Mouse (Mus musculus) cerebellum, postnatal 4 days (tissue): ENCODE measurements at regions not wholly inside any gene's neighbourhood (a gene's known extent, or its start where the extent isn't known, plus 50 kb on each side); places are given as distances from the start of the nearest gene placed in this dataset.

ENCODE experiments used
- DNase-seq, 2 experiments: peaks; one replicate each; pipeline ENCODE4 v3.0.0; 2022; ENCODE audit warnings: low spot score in 2 of 2, mixed read lengths in 1 of 2

DNA sequence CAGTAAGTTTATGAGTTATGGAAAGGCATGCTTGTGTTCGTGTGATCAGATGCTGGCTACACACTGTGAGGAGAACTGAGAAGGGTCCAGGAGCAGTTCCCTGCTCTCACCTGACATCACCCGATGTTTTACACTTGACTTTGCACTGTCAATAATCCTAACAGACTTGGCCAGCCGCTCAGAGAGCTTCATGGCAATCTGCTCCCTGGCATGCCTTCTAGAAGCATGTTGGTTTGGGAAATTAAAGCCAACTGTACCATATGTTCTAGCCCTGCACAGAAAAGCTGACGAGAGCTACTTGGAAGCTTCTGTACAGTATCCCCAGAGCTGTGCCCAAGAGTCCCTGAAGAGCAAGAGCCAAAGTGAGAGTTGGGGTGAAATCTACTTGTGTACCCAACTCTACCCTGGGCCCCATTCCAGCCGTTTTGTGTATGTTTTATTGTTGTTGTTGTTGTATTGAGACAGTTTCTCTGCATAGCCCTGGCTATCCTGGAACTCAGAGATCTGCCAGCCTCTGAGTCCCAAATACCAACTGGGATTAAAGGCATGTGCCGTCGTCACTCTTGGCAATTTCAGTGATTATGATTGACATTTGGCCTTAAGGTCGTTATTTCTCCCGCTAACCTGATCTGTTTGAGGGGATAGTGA, 56.5 kb upstream of the Cnksr3 start:
- DNase-seq: peak in 1 of 2 experiments; percentile 50

DNA sequence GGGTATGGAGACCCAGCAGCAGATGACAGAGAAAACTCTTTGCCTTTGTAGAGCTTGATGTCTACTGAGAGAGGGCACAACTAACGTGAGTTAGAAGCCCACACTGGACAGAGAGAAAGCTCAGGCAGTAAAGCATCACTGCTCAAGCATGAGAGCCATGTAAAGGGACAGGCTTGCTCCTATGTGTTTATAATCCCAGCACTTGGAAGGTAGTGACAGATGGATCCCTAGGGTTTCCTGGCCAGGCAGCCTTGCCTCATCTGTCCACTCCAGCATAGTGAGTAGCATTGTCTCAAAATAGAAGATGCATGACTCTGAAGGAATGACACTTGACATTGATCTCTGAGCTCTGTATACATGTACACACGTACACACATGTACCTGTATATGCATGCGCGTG, 55.9 kb upstream of the Cnksr3 start:
- DNase-seq: peak in 1 of 2 experiments; percentile 14

DNA sequence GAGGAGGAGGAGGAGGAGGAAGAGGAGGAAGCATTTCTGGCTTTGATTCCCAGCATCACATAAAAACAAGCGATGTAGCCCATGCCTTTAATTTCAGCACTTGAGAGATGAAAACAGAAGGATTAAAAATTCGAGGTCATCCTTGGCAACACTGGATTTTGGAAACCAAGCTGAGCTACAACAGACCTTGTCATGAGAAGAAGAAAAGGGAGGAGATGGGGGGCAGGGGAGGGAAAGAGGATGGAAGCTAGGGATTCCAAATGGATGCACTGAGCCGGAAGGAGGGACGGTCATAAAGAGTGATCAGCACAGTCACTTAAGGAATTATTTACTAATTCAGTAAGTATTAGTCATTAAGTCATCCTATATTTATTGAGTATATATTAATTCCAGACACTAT, 55.1 kb upstream of the Cnksr3 start:
- no peak for DNase-seq

DNA sequence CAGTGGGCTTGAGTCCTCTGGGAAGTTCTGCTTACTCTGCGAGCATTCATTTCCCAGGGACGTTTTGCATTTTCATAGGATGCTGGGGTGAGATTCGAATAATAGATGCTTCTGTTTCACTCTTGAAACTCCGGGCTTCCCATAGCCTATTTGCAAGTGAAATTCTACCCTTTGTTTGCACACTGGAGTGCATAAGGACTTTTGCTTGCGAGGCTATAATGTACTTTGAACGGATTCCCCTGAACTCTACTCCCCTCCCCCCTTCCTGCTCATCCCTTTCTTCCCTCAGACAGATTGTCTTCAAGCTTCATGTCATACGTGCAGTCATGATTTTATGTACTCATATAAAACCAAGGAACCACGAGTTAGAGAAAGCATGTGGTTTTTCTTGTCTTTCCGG, 53.4 kb upstream of the Cnksr3 start:
- no peak for DNase-seq

DNA sequence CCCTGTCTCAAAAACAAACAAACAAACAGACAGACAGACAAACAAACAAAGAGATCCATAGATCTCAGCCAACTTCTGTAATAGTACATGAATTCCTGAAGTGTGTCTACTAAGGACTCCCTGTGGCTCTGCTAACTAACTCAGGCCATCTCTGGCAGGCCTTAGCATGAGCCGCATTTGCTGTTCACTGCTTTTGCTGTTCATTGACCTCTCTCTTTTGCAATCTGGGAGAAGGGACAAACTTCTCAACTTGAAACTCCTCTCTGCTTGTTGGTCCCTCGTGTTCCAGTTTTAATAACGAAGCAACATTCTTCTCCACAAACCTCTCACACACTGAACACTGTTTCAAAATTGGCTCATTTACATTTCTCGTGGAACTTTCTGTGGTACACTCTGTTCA, 52.7 kb upstream of the Cnksr3 start:
- no peak for DNase-seq
